Mouse (Mus musculus) heart, adult 2 months (tissue): ENCODE measurements around the gene Itpr1.

Experiments used
- CTCF ChIP-seq: fragments of 200-600 bp; IDR thresholded peaks from 2 replicates; pipeline ENCODE4 v1.8.1; 2022; ENCODE audit warnings: antibody characterized with exemption, mild to moderate bottlenecking, moderate library complexity
- EP300 ChIP-seq: fragments of 200-500 bp; IDR thresholded peaks from 2 replicates; pipeline ENCODE4 v1.6.1; 2011; ENCODE audit warnings: low read depth, low read length, control low read depth; ENCODE audit not compliant: insufficient read depth
- POLR2A ChIP-seq: fragments of 200-500 bp; IDR thresholded peaks from 2 replicates; pipeline ENCODE4 v1.6.1; 2011; ENCODE audit warnings: mild to moderate bottlenecking, low read depth, low read length, control low read depth; ENCODE audit not compliant: insufficient read depth

GRCm38 (mm10) chr6:108529150-108529549 is 316.3 kb downstream of the Itpr1 start:
- TF ChIP-seq POLR2A: no peak
- TF ChIP-seq CTCF: no peak
- TF ChIP-seq EP300: no peak
